Mouse (Mus musculus) olfactory bulb, adult 2 months (tissue): ENCODE measurements at regions not wholly inside any gene's neighbourhood (a gene's known extent, or its start where the extent isn't known, plus 50 kb on each side); places are given as distances from the start of the nearest gene placed in this dataset.

Source experiments
- CTCF ChIP-seq: fragments of 200-500 bp; IDR thresholded peaks from 2 replicates; pipeline ENCODE4 v1.5.1; 2012; ENCODE audit warnings: low read depth, mild to moderate bottlenecking, low read length, moderate library complexity; ENCODE audit not compliant: insufficient read depth
- POLR2A ChIP-seq: fragments of 200-500 bp; IDR thresholded peaks from 2 replicates; pipeline ENCODE4 v1.6.1; 2012; ENCODE audit warnings: mild to moderate bottlenecking, low read depth, low read length, moderate library complexity; ENCODE audit not compliant: insufficient read depth

DNA sequence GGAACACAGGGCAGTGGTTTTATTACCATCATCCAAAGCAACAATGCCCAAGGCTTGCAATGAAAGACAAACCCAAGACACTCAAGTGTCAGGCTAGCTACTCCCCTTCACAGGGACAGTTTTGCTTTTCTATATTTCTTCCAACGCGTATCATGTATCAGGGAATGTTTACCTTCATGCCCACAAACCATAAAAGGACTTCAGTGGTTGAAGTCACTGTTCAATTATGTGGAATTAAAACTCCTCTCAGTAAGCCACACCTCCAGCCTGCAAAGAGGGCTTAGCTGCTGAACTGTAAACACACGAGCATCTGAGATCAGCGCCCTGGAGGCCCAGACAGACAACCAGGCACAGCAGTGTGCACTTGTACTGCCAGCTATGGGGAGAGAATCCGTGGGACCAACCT, 154.5 kb upstream of the Rbms3 start:
- TF ChIP-seq CTCF (no peak), POLR2A (no peak)
